Mouse (Mus musculus): ENCODE data around the gene Timm22.

- no peak for TF ChIP-seq CTCF (IDR thresholded peaks at IDR 0.05)
- no peak for TF ChIP-seq POLR2A (IDR thresholded peaks at IDR 0.05; ENCODE audit: insufficient read depth, low read depth, low read length)
Observed at GRCm38 (mm10) chr11:76382711-76383324, 23.9 kb upstream of the Timm22 start.
